28 mouse cellular contexts compared by ENCODE assay signal in genomic region chr4:89050551-89051199, GRCm38 (mm10).
"Had no signal": no experiment of that assay in that cellular context is flagged by ENCODE, and none has a peak within 500 bp of the region (broad histone marks: within the 10 kb centered on the region; RNA-seq: fewer than 3 reads in every experiment).

No protein-coding gene starts in this region.

- DNase-seq: gastrocnemius, adult 2 months; gastrocnemius, postnatal 10 days; gastrocnemius, postnatal 25 days; heart, adult 18-20 months; heart, postnatal 10 days; heart, postnatal 36 days; kidney, adult 11 months; kidney, adult 2 months; kidney, adult 9 months; kidney, postnatal 14 days; kidney, postnatal 36 days; layer of hippocampus, adult 9-11 months; layer of hippocampus, postnatal 36 days; liver; liver, embryonic 13.5 days had no signal

- ATAC-seq: hindbrain, postnatal 0 days; intestine, embryonic 16.5 days had no signal

- H3K4me1 ChIP-seq: heart, embryonic 10.5 days; heart, embryonic 12.5 days; hindbrain, embryonic 13.5 days; hindbrain, embryonic 15.5 days; kidney, embryonic 15.5 days; limb, embryonic 10.5 days; limb, embryonic 12.5 days; liver, embryonic 13.5 days; liver, embryonic 15.5 days had no signal

- H3K27ac ChIP-seq: gastrocnemius, adult 2 months; heart, embryonic 10.5 days; hindbrain, embryonic 13.5 days; hindbrain, embryonic 15.5 days; hindbrain, postnatal 0 days; kidney, embryonic 15.5 days; kidney, postnatal 0 days; left cerebral cortex, adult 2 months; limb, embryonic 10.5 days; limb, embryonic 12.5 days; liver, embryonic 13.5 days; liver, embryonic 15.5 days had no signal

- H3K36me3 ChIP-seq: heart, embryonic 10.5 days; heart, embryonic 12.5 days; hindbrain, embryonic 13.5 days; hindbrain, embryonic 15.5 days; kidney, embryonic 15.5 days; limb, embryonic 10.5 days; limb, embryonic 12.5 days; liver, embryonic 13.5 days; liver, embryonic 15.5 days had no signal

- H3K4me3 ChIP-seq: gastrocnemius, adult 2 months; heart, embryonic 10.5 days; heart, embryonic 12.5 days; hindbrain, embryonic 13.5 days; hindbrain, embryonic 15.5 days; kidney, embryonic 15.5 days; left cerebral cortex, adult 2 months; limb, embryonic 10.5 days; limb, embryonic 12.5 days; liver, embryonic 13.5 days; liver, embryonic 15.5 days had no signal

- H3K4me2 ChIP-seq: heart, embryonic 12.5 days; hindbrain, embryonic 13.5 days; hindbrain, embryonic 15.5 days; kidney, embryonic 15.5 days; limb, embryonic 12.5 days; liver, embryonic 11.5 days; liver, embryonic 13.5 days; liver, embryonic 15.5 days had no signal

- H3K9ac ChIP-seq: heart, embryonic 12.5 days; hindbrain, embryonic 13.5 days; hindbrain, embryonic 15.5 days; kidney, embryonic 15.5 days; limb, embryonic 12.5 days; liver, embryonic 13.5 days; liver, embryonic 15.5 days had no signal

- H3K27me3 ChIP-seq: heart, embryonic 12.5 days; hindbrain, embryonic 13.5 days; hindbrain, embryonic 15.5 days; kidney, embryonic 15.5 days; limb, embryonic 12.5 days; liver, embryonic 13.5 days; liver, embryonic 15.5 days had no signal

- H3K9me3 ChIP-seq: heart, embryonic 10.5 days; heart, embryonic 12.5 days; hindbrain, embryonic 13.5 days; hindbrain, embryonic 15.5 days; kidney, embryonic 15.5 days; limb, embryonic 10.5 days; limb, embryonic 12.5 days; liver, embryonic 13.5 days; liver, embryonic 15.5 days had no signal
